Mouse (Mus musculus): ENCODE measurements around the gene Wrap73. TPM values are rescaled to one million over a fixed set of nuclear protein-coding genes. Genes with fewer than 3 reads are reported as not detected.

Wrap73 gene
- total RNA-seq, 2 experiments from 2014 or later = 1.5 to 2.6 TPM

GRCm38 (mm10) chr4:154137139-154137538 is 5.0 kb upstream of the Wrap73 start:
- no peak for ATAC-seq (replicated peaks; ENCODE audit: low FRiP score, poor library complexity, severe bottlenecking)

DNA sequence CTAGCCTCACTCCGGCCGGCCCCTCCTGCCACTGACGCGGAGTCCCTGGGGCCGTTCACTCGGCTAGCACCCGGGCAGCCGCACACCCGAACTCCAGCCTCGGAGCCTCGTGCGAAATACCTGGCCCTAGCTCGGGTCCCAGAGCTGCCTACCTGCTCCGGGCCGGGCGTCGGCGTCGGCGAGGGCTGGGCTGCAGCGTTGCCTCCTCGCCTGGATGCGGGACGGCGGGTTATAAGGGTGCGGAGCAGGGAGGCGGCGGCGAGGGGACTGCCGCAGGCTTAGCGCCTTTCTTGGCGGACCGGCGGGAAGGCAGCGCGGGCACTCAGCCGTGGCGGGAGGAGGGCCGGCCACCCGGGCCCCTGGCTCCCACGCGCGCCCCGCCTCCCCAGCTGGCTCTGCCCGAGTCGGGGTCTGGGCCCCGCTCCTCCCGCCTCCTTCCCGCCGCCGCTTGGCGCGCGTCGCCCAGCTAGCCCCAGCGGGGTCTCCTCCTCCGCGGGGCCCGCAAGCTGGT is 2.4 kb upstream of the Wrap73 start:
- no peak for ATAC-seq (replicated peaks; ENCODE audit: low FRiP score, poor library complexity, severe bottlenecking)

DNA sequence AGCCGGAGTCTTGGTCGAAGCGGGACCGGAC is 2.2 kb upstream of the Wrap73 start, which contains the start of gene Trp73:
Trp73 (minus strand) TSS at position 27 of the 31 bp plus-strand sequence.
- no peak for ATAC-seq (replicated peaks; ENCODE audit: low FRiP score, poor library complexity, severe bottlenecking)

- no peak for ATAC-seq (replicated peaks; ENCODE audit: low FRiP score, poor library complexity, severe bottlenecking)
These were observed 1.8 kb upstream of the Wrap73 start for GRCm38 (mm10) chr4:154140213-154141008.

DNA sequence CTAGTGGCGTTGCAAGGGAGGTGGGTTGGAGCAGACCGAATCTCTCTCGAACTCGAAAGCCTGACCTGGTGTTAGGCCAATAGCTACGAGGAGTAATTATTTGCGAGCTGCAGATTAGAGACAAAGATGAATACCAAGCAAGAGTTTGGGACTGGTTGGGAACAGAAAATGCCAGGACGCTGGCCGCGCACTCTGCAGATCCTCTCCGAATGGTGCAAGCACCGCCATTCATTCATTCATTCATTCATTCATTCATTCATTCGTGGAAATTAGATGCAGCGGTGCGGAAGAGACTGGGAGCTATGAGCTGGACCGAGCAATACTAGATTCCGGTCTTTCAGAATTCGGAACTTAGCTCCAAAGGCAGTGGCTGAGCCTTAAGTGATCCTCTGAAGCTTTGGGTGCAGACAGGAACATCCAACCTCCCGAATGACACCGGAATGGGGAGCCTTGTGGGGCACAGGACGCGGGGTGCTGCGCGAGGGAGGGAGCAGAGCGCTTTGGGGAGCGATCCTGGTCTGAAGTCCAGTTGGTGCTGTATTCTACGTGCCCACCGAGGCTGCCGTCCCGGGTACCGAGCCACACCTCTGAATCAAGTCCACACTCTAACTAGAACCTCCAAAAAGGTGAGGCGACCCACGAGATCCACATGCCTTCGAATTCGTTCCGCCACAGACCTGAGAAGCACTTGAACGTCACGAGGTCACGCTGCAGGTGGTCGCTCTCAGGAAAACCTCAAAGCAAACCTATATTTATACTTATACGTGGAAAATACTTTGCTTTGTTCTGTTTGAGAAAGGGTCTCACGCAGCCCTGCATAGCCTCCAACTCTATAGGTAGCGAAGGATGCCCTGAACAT is 934 bp upstream of the Wrap73 start:
- no peak for ATAC-seq (replicated peaks; ENCODE audit: low FRiP score, poor library complexity, severe bottlenecking)

DNA sequence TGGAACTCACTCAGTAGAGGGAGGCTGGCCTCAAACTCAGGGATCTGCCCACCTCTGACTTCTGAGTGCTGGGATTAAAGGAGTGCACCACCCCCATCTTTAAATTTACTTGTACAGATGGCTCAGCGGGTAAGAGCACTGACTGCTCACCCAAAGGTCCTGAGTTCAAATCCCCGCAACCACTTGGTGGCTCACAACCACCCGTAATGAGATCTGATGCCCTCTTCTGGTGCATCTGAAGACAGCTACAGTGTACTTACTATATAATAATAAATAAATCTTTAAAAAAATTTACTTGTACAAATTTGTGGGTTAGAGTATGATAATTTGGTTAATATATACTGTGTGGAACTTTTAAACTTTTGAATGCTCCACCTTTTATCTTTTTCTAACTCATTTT is 2.5 kb downstream of the Wrap73 start:
- no peak for ATAC-seq (replicated peaks; ENCODE audit: low FRiP score, poor library complexity, severe bottlenecking)

- ATAC-seq (replicated peaks; ENCODE audit: low FRiP score, poor library complexity, severe bottlenecking) = no peak
These were observed 4.2 kb downstream of the Wrap73 start for GRCm38 (mm10) chr4:154146342-154146741.

DNA sequence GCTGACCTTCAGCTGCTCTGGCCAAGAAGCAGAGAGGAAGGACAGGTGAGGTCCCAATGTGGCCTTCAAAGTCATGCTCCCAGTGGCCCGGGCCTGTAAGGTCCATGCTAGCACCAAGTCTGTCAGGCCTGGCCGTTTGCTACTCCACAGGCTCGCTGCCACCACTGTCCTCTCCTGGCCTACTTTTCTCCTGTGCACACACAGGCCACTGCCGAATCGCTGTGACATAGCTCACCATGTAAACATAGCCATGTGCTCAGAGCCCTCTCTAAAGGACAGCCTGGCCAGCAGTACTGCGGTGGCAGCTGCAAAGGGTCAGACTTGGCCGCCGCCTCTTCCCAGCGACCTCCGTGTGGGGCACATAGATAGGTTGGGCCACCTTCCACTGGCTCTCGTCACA is 11.9 kb downstream of the Wrap73 start:
- no peak for ATAC-seq (replicated peaks; ENCODE audit: low FRiP score, poor library complexity, severe bottlenecking)

GRCm38 (mm10) chr4:154156050-154156449 is 13.9 kb downstream of the Wrap73 start:
- ATAC-seq (replicated peaks; ENCODE audit: low FRiP score, poor library complexity, severe bottlenecking) = no peak

- ATAC-seq (replicated peaks; ENCODE audit: low FRiP score, poor library complexity, severe bottlenecking) = no peak
These were observed 15.9 kb downstream of the Wrap73 start for GRCm38 (mm10) chr4:154157970-154158662.

DNA sequence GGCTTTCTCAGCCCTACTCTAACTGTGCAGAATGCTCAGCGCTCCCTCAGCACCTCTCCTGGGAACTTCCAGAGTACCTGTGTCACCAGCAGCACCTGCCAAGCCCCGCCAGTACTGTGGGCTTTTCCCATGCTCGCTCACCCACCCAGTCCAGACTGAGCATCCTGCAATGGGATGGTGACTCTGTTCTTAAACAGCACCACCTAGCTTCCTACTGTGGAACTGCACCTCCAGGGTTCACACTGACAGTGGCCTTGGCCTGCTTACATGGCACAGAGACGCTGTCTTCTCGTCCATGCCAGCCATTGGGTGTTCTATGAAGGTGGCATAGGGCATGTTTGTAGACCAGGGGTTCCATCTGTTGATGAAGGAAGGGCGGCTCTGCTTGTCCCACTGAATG is 16.8 kb downstream of the Wrap73 start:
- peak; percentile 47 for ATAC-seq (replicated peaks; ENCODE audit: low FRiP score, poor library complexity, severe bottlenecking)

- peak; percentile 10; the same call in 1 of the 2 replicates for ATAC-seq (replicated peaks; ENCODE audit: low FRiP score, poor library complexity, severe bottlenecking)
These were observed 17.9 kb downstream of the Wrap73 start for GRCm38 (mm10) chr4:154159961-154160537.

GRCm38 (mm10) chr4:154160538-154161390 is 18.6 kb downstream of the Wrap73 start, which contains the start of gene Tprgl:
Gene Tprgl, minus strand, starts transcription at chr4:154160666.
- peak; percentile 75 for ATAC-seq (replicated peaks; ENCODE audit: low FRiP score, poor library complexity, severe bottlenecking)

- ATAC-seq (replicated peaks; ENCODE audit: low FRiP score, poor library complexity, severe bottlenecking) = 0 out of 2 replicates have a peak, but pooled peaks have one; percentile 17
These were observed 21.1 kb downstream of the Wrap73 start for GRCm38 (mm10) chr4:154163296-154163695.

GRCm38 (mm10) chr4:154167053-154167452 is 24.9 kb downstream of the Wrap73 start:
- no peak for ATAC-seq (replicated peaks; ENCODE audit: low FRiP score, poor library complexity, severe bottlenecking)

- no peak for ATAC-seq (replicated peaks; ENCODE audit: low FRiP score, poor library complexity, severe bottlenecking)
These were observed 27.8 kb downstream of the Wrap73 start for GRCm38 (mm10) chr4:154170021-154170420.

GRCm38 (mm10) chr4:154170506-154171150 is 28.5 kb downstream of the Wrap73 start, which contains the start of gene Megf6:
Gene Megf6, plus strand, starts transcription at chr4:154170730.
- ATAC-seq (replicated peaks; ENCODE audit: low FRiP score, poor library complexity, severe bottlenecking) = no peak

GRCm38 (mm10) chr4:154171151-154171930 is 29.2 kb downstream of the Wrap73 start:
- ATAC-seq (replicated peaks; ENCODE audit: low FRiP score, poor library complexity, severe bottlenecking) = no peak
